Mouse (Mus musculus): ENCODE results near the gene Fbxl18.
"Not testable (repeated sequence)": the region's sequence is repeated elsewhere in the genome, so short reads cannot be mapped to it uniquely, and the experiment has no call there.

The Fbxl18 gene

GRCm38 (mm10) chr5:142900651-142901050 lies 5.4 kb upstream of the Fbxl18 start:
- DNase-seq (ENCODE audit: low spot score in 2 of 2): no peak

DNA sequence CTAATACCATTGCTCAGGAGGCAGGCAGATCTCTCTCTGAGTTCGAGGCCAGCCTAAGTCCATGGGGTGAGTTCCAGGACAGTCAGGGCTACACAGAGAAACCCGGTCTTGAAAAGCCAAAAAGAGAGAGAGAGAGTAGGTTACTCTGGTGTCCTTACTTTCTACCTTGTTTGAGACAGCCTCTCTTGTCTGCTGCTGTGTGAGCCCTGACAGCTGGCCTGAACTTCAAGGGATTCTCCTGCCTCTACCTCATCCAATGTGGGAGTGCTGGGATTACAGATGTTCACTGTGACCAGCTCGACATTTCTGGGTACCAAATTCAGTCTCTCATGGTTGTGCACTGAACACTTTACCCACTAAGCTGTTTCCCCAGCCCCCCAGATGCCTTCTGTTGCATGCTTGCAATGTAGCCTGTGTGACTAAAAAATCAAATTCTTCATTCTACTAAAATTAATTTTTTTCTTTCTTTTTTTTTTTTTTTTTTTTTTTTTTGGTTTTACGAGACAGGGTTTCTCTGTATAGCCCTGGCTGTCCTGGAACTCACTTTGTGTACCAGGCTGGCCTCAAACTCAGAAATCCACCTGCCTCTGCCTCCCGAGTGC lies 4.8 kb upstream of the Fbxl18 start:
- DNase-seq (ENCODE audit: low spot score in 2 of 2): no peak

GRCm38 (mm10) chr5:142899057-142899601 lies 3.9 kb upstream of the Fbxl18 start:
- peak in 1 of 2 experiments; percentile 43 for DNase-seq (ENCODE audit: low spot score in 2 of 2)

GRCm38 (mm10) chr5:142898316-142898715 lies 3.1 kb upstream of the Fbxl18 start:
- no peak for DNase-seq (ENCODE audit: low spot score in 2 of 2)

DNA sequence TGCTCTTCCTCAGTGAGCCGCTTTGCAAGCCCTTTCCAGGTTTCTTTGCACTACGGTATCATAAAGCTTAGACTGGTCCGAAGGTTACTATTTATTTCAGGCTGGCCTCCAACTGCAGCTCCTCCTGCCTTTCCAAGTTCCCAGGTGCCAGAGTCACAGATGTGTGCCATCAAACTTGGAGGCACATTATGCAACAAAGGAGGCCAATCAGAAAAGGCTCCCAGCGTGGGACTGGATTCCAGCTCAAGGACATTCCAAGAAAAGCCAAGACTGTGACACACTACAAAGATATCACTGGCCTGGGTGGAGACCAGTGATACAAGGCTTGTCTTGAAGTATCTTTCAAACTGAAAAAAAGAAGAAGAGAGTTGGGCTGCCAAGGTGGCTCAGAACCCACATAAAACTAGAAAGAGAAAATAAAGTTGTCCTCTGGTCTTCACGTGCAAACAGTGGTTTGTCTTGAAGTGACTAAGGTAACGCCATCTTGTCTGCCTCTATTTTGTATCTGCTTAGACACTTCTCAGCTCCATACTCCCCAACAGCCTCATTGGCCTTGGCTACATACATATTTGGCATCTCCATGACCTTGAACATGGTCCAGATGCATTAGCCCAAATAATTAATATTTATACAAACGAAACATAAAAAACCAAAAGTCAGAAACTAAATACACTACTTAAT lies 2.5 kb upstream of the Fbxl18 start:
- no peak for DNase-seq (ENCODE audit: low spot score in 2 of 2)

GRCm38 (mm10) chr5:142896713-142897112 lies 1.5 kb upstream of the Fbxl18 start:
- no peak for DNase-seq (ENCODE audit: low spot score in 2 of 2)

GRCm38 (mm10) chr5:142896192-142896591 lies 971 bp upstream of the Fbxl18 start:
- no peak for DNase-seq (ENCODE audit: low spot score in 2 of 2)

DNA sequence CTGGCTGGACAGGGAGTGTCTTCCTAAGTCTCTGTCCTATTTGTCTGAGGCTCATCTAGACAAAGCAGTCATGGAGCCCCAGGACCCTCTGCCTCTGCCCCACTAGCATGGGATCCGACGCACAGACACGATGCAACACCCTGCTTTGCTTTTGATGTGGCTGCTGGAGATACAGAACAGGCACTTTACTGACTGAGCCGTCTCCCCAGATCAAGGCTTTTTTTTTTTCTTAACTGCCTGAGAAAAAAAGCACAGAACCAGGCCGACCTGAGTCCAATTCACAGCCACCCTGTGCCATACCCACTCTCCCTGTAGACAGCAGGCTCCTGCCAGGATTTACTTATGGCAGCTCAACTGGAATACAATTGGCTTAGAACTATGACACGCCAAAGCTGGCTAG lies 3.8 kb downstream of the Fbxl18 start:
- DNase-seq (ENCODE audit: low spot score in 2 of 2): no peak

GRCm38 (mm10) chr5:142887533-142887932 lies 7.7 kb downstream of the Fbxl18 start:
- DNase-seq (ENCODE audit: low spot score in 2 of 2): not testable (repeated sequence)

- no peak for DNase-seq (ENCODE audit: low spot score in 2 of 2)
These were observed 8.5 kb downstream of the Fbxl18 start for GRCm38 (mm10) chr5:142886761-142887160.

- no peak for DNase-seq (ENCODE audit: low spot score in 2 of 2)
These were observed 9.0 kb downstream of the Fbxl18 start for GRCm38 (mm10) chr5:142886181-142886580.

- no peak for DNase-seq (ENCODE audit: low spot score in 2 of 2)
These were observed 12.8 kb downstream of the Fbxl18 start for GRCm38 (mm10) chr5:142882471-142882870.

- no peak for DNase-seq (ENCODE audit: low spot score in 2 of 2)
These were observed 13.3 kb downstream of the Fbxl18 start for GRCm38 (mm10) chr5:142881936-142882335.

GRCm38 (mm10) chr5:142880806-142881516 lies 14.3 kb downstream of the Fbxl18 start:
- no peak for DNase-seq (ENCODE audit: low spot score in 2 of 2)

DNA sequence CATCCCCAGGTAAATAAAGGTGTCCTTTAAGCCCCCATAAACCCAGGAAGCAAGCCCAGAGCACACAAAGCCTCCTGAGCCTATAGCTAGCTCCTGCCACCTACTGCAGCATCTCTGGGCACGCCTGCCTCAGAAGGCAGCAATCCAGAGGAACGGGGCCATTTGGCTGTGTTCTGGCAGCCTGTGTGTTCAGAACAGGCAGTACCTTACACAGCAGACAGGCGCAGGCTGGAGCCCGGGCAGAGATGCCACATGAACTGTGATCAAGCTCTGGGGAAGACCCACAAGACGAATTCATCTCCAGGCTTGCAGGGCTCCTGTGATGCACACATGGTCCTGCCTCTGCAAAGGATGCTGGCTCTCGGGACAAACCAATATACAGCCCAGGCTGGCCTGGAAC lies 15.0 kb downstream of the Fbxl18 start:
- no peak for DNase-seq (ENCODE audit: low spot score in 2 of 2)

DNA sequence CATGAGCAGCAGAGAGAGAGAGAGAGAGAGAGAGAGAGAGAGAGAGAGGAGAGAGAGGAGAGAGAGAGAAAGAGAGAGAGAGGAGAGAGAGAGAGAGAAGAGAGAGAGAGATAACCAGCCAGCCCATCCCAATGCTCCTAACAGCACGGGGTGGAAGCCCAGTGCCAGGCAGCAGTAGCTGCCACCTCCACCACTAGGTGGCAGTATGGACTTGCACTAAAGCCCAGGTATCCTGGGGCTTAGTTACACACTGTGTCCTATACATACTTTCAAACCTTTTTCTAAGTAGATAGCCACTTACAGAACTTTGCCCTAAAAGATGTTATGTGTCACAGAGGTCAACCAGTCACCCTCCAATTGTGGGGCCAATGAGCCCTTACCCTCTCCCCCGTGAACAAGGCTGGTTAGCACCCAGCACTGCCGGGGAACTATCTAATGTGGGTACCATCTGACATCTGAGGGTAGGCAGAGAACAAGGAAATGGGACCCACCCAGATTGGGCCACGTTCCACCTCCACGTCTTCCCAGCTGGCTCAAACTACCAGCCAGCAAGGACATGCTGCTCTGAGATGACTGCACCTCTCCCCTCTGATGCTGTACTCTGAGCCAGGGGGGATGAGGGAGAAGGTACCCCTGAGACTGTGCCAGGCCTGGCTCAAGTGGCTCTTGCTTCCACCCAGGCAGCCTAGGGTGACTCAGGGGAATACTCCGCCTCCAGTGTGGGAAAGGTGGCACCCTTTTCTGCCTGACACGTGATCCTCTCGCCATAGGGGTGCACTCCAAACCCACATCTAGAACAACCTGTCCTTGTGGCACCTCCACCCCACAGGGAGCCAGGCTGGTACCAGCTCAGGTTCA lies 15.7 kb downstream of the Fbxl18 start:
- peak; percentile 71 to 89 for DNase-seq (ENCODE audit: low spot score in 2 of 2)

DNA sequence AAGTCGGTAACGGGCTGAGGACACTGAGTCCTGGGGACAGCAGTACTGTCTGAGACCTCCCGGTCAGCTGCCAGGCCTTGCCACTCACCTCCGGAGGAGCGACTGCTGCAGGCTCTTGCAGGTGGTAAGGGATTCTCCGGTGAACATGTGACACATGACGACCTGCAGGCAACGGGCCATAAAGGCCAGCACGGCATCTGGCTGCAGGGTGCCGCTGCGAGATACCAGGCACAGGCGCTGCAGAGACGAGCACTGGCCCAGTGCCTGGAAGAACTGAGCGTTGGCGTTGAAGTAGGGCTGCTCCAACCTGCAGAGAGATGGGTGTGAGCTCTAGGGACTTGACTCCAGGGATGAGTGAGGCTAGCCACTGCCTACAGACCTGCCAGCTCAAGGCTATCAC lies 16.7 kb downstream of the Fbxl18 start:
- no peak for DNase-seq (ENCODE audit: low spot score in 2 of 2)

DNA sequence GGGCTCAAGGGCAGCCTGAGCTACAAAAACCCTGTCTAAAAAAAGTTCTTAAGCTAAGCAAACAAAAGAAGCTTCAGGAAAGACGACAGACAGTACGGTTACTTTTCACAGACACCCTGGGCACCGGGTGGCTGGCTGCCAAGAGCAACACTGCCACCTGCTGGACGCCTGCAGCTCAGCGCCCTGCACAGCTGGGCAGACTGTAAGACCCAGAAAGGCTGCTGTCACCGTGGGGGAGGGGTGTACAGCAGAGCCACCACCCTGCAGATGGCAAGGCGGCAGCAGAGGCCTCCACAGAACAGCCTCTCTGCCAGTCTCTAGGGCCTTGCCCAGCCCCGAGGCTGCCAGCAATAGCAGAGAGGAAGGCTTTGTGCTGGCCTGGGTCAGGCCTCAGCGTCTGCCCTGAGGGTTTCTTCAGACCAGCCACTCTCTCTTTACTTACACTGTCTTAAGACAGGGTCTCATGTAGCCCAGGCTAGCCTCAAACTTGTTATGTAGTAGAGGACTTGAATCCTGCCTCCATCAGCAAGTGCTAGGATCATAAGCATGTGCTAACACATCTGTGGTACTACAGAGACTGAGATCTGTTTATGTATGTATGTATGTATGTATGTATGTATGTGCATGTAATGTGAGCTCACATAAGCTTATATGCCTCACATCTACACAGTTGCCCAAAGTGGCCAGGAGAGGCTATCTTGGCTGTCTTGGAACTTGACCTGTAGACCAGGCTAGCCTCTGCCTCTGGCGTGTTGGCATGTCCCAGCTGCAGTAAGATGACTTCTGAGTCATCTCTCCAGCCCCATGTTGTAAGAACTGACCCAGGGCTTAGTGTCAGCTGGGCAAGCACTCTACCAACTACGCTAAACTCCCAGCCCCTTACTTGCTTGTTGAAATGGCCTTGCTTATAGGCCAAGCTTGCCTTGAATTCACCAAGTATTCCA lies 17.6 kb downstream of the Fbxl18 start:
- DNase-seq (ENCODE audit: low spot score in 2 of 2): peak; percentile 89 to 93

DNA sequence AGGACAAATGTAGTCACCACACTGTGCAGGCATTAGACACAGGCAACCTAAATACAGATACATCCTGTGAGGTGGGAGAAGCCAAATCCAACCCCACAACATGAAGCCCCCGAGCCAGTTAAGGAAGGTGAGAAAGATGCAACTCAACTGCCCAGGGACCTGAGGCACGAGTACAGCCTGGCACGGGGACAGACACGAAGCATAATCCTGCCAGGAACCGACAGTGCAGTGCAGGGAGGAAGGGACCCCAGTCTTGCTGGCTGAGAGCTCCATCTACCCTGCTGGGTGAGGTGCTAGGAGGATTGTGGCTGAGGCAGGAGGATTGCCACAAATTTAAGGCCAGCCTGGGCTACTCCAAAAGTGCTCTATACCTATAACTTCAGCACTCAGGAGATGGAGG lies 18.3 kb downstream of the Fbxl18 start:
- no peak for DNase-seq (ENCODE audit: low spot score in 2 of 2)

DNA sequence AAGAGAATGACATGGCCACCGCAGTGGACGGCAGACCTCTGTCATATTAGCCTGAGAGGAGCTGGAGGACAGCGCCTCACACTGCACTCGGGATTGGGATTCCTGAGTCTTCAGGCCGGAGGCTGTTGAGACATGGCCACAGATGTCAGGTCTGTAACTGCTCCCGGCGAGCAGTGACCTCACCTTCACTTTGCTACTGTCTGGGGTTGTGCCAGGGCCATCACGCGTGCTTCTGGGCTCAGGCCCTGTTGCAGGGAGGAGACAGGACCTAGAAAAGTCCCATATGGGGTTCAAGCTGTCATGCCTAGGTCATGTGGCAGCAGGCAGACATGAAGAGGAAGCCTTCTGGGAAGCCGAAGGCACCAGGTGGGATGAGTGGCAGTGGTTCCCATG lies 19.7 kb downstream of the Fbxl18 start:
- no peak for DNase-seq (ENCODE audit: low spot score in 2 of 2)
